In the genomic region with DNA sequence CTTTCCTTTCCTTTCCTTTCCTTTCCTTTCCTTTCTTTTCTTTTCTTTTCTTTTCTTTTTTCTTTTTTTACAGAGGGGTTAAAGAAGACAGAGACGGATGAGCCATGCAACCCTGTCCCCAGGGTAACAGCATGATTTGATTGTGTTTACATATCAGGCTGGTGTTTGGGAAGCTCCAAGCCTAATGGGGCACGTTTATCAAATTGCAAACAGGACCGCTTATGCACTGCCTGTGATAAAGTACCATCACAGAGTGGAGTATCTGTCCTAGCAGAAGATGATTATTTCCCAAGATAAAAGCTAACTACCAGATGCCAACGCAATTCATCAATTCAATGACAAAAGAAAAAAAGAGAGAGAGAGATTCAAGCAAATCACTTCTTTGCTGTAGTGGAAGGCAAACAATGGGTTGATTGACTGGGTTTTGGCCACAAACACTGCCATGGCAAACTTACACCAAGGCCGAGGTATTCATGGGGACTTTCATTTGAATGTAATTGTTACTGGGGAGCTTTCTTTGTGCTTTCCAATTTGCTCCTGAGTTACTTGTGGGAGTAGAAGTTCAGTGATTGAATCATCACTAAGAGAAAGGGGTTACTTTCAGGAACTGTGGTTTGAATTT, we compare ENCODE assay signal across 21 mouse cellular contexts.
DNase-seq lines count a peak whose midpoint lies in the region; ATAC-seq and TF ChIP-seq lines count a peak whose summit lies in the region.
"Had no signal": no experiment of that assay in that cellular context is flagged by ENCODE, and none has a peak within 500 bp of the region (broad histone marks: within the 10 kb centered on the region; RNA-seq: fewer than 3 reads in every experiment).

No protein-coding gene starts in this region.

- H3K4me3 ChIP-seq in forebrain, embryonic 14.5 days (ENCODE audit: low read depth, low read length), result no peak overlapping the region
- no peak overlapping the region for H3K4me3 ChIP-seq in forebrain, embryonic 12.5 days (replicated peaks)
- H3K4me3 ChIP-seq in midbrain, postnatal 0 days (ENCODE audit: low read depth, low read length), result no peak overlapping the region
- no peak overlapping the region for H3K4me3 ChIP-seq in midbrain, embryonic 13.5 days (replicated peaks)
- H3K4me3 ChIP-seq in hindbrain, embryonic 16.5 days (ENCODE audit: low read length), result no peak overlapping the region
- H3K4me3 ChIP-seq: embryonic facial prominence, embryonic 13.5 days; left cerebral cortex, adult 2 months; limb, embryonic 10.5 days had no signal

- no peaks in the 10 kb centered on the region for H3K27me3 ChIP-seq in forebrain, embryonic 14.5 days (replicated peaks; ENCODE audit: control insufficient read depth, insufficient read depth, low read length)
- H3K27me3 ChIP-seq in forebrain, embryonic 12.5 days, result no peaks in the 10 kb centered on the region
- no peaks in the 10 kb centered on the region for H3K27me3 ChIP-seq in midbrain, postnatal 0 days (ENCODE audit: insufficient read depth, low read length)
- H3K27me3 ChIP-seq in midbrain, embryonic 13.5 days, result 0 out of 2 replicates have a peak, but pooled peaks cover 2% of the 10 kb centered on the region
- no peaks in the 10 kb centered on the region for H3K27me3 ChIP-seq in hindbrain, embryonic 16.5 days (replicated peaks; ENCODE audit: control insufficient read depth, insufficient read depth, low read length)
- H3K27me3 ChIP-seq: embryonic facial prominence, embryonic 13.5 days had no signal

- H3K4me2 ChIP-seq in forebrain, embryonic 14.5 days (ENCODE audit: low read length), result no peak overlapping the region
- no peak overlapping the region for H3K4me2 ChIP-seq in forebrain, embryonic 12.5 days
- no peak overlapping the region for H3K4me2 ChIP-seq in midbrain, postnatal 0 days (ENCODE audit: low read depth, low read length, poor library complexity, severe bottlenecking)
- no peak overlapping the region for H3K4me2 ChIP-seq in midbrain, embryonic 13.5 days (replicated peaks)
- no peak overlapping the region for H3K4me2 ChIP-seq in hindbrain, embryonic 16.5 days (ENCODE audit: low read length)
- H3K4me2 ChIP-seq: embryonic facial prominence, embryonic 13.5 days; liver, embryonic 11.5 days had no signal

- DNase-seq in forebrain, embryonic 14.5 days (ENCODE audit: low spot score), result peak; percentile 74
- peak; percentile 44 for DNase-seq in midbrain, postnatal 0 days (ENCODE audit: low spot score)
- peak; percentile 6 for DNase-seq in embryo, embryonic 11 days
- no peak for DNase-seq in cerebellum, postnatal 14 days
- DNase-seq in adrenal gland, postnatal 25 days, result no peak
- DNase-seq: adrenal gland, postnatal 14 days; cerebellum, adult 2 months; gastrocnemius, postnatal 25 days; kidney, adult 2 months; kidney, postnatal 25 days; lung, adult 18-20 months; lung, postnatal 14 days had no signal

- H3K9me3 ChIP-seq in forebrain, embryonic 14.5 days (replicated peaks; ENCODE audit: control insufficient read depth, low read length), result no peaks in the 10 kb centered on the region
- H3K9me3 ChIP-seq in forebrain, embryonic 12.5 days, result no peaks in the 10 kb centered on the region
- H3K9me3 ChIP-seq in midbrain, postnatal 0 days (ENCODE audit: low read length), result no peaks in the 10 kb centered on the region
- H3K9me3 ChIP-seq in midbrain, embryonic 13.5 days, result no peaks in the 10 kb centered on the region
- H3K9me3 ChIP-seq in hindbrain, embryonic 16.5 days (ENCODE audit: control insufficient read depth, low read length), result no peaks in the 10 kb centered on the region
- H3K9me3 ChIP-seq: embryonic facial prominence, embryonic 13.5 days; limb, embryonic 10.5 days had no signal

- TF ChIP-seq CTCF in midbrain, postnatal 0 days (IDR thresholded peaks at IDR 0.05), result no peak

- H3K27ac ChIP-seq in forebrain, embryonic 14.5 days (ENCODE audit: low read depth, low read length), result no peak overlapping the region
- H3K27ac ChIP-seq in forebrain, embryonic 12.5 days, result no peak overlapping the region
- no peak overlapping the region for H3K27ac ChIP-seq in midbrain, postnatal 0 days (ENCODE audit: low read depth, low read length)
- no peak overlapping the region for H3K27ac ChIP-seq in midbrain, embryonic 13.5 days
- no peak overlapping the region for H3K27ac ChIP-seq in hindbrain, embryonic 16.5 days (ENCODE audit: low read depth, low read length)
- H3K27ac ChIP-seq: embryonic facial prominence, embryonic 13.5 days; left cerebral cortex, adult 2 months; limb, embryonic 10.5 days; stomach, postnatal 0 days had no signal

- ATAC-seq in forebrain, embryonic 14.5 days, result peak; percentile 74
- no peak for ATAC-seq in forebrain, embryonic 12.5 days (ENCODE audit: low FRiP score)
- ATAC-seq in midbrain, postnatal 0 days (ENCODE audit: low FRiP score), result no peak
- no peak for ATAC-seq in midbrain, embryonic 13.5 days
- peak; percentile 69 for ATAC-seq in hindbrain, embryonic 16.5 days
- ATAC-seq: CD4-positive, CD25-positive, alpha-beta regulatory T cell, adult 4 months had no signal

- no peaks in the 10 kb centered on the region for H3K36me3 ChIP-seq in forebrain, embryonic 14.5 days (ENCODE audit: control insufficient read depth, insufficient read depth, low read length)
- H3K36me3 ChIP-seq in forebrain, embryonic 12.5 days (replicated peaks), result no peaks in the 10 kb centered on the region
- no peaks in the 10 kb centered on the region for H3K36me3 ChIP-seq in midbrain, postnatal 0 days (ENCODE audit: insufficient read depth, low read length)
- no peaks in the 10 kb centered on the region for H3K36me3 ChIP-seq in midbrain, embryonic 13.5 days
- no peaks in the 10 kb centered on the region for H3K36me3 ChIP-seq in hindbrain, embryonic 16.5 days (ENCODE audit: control insufficient read depth, insufficient read depth, low read length)
- H3K36me3 ChIP-seq: embryonic facial prominence, embryonic 13.5 days; limb, embryonic 10.5 days had no signal

- H3K4me1 ChIP-seq in forebrain, embryonic 14.5 days (ENCODE audit: control insufficient read depth, insufficient read depth, low read length), result peaks cover 7% of the 10 kb centered on the region; the same call in 1 of the 2 replicates
- peaks cover 4% of the 10 kb centered on the region; the same call in 1 of the 2 replicates for H3K4me1 ChIP-seq in forebrain, embryonic 12.5 days
- H3K4me1 ChIP-seq in midbrain, postnatal 0 days (ENCODE audit: insufficient read depth, low read length), result no peaks in the 10 kb centered on the region
- peaks cover 3% of the 10 kb centered on the region; the same call in 1 of the 2 replicates for H3K4me1 ChIP-seq in midbrain, embryonic 13.5 days (replicated peaks)
- no peaks in the 10 kb centered on the region for H3K4me1 ChIP-seq in hindbrain, embryonic 16.5 days (ENCODE audit: control insufficient read depth, insufficient read depth, low read depth, low read length)
- H3K4me1 ChIP-seq: embryonic facial prominence, embryonic 13.5 days; limb, embryonic 10.5 days had no signal

- 7% methylated on average over 5 of the region's 5 CpGs for WGBS in forebrain, embryonic 14.5 days
- 17% methylated on average over 5 of the region's 5 CpGs for WGBS in forebrain, embryonic 12.5 days
- WGBS in midbrain, postnatal 0 days, result 17% methylated on average over 5 of the region's 5 CpGs
- 22% methylated on average over 5 of the region's 5 CpGs for WGBS in midbrain, embryonic 13.5 days
- WGBS in hindbrain, embryonic 16.5 days, result 6% methylated on average over 5 of the region's 5 CpGs

- no peak overlapping the region for H3K9ac ChIP-seq in forebrain, embryonic 14.5 days (ENCODE audit: low read length)
- no peak overlapping the region for H3K9ac ChIP-seq in forebrain, embryonic 12.5 days
- H3K9ac ChIP-seq in midbrain, postnatal 0 days (replicated peaks; ENCODE audit: low read length, poor library complexity, severe bottlenecking), result no peak overlapping the region
- no peak overlapping the region for H3K9ac ChIP-seq in midbrain, embryonic 13.5 days (replicated peaks)
- no peak overlapping the region for H3K9ac ChIP-seq in hindbrain, embryonic 16.5 days (ENCODE audit: low read depth, low read length)
- H3K9ac ChIP-seq: embryonic facial prominence, embryonic 13.5 days had no signal

Comparison
In these comparisons a context has a peak if more than half of its experiments do, and no peak if none do; other contexts are left out.
1. ATAC-seq: peak in forebrain, embryonic 14.5 days (single experiment) and hindbrain, embryonic 16.5 days (single experiment); none in forebrain, embryonic 12.5 days (single experiment), midbrain, postnatal 0 days (single experiment) and midbrain, embryonic 13.5 days (single experiment).
2. DNase-seq: peak in forebrain, embryonic 14.5 days (single experiment), midbrain, postnatal 0 days (single experiment) and embryo, embryonic 11 days (single experiment); none in cerebellum, postnatal 14 days (0 of 2) and adrenal gland, postnatal 25 days (single experiment).